Mouse (Mus musculus) MEL (cell line): Measurements from ENCODE around the gene Dgcr2. TPM values are rescaled to one million over a fixed set of nuclear protein-coding genes. Genes with fewer than 3 reads are reported as not detected.

Experiments used
- DNase-seq: peaks from one replicate; pipeline ENCODE4 v3.0.0; 2011; ENCODE audit warnings: low read depth, low spot score
- H3K27ac ChIP-seq: 2 replicates; pipeline ENCODE4 v1.5.1; 2012; ENCODE audit warnings: low read depth, mild to moderate bottlenecking, control low read depth, low read length, moderate library complexity; ENCODE audit not compliant: control insufficient read depth
- H3K27me3 ChIP-seq, 2 experiments: fragments of 150-350 bp in 1 of 2; sonication (generic) in 1 of 2; 2 replicates each; pipeline ENCODE4 v1.6.1; 2012; ENCODE audit warnings: low read length in 2 of 2, mild to moderate bottlenecking in 2 of 2, improper control_type of control experiment in 1 of 2, moderate library complexity in 1 of 2; ENCODE audit not compliant: insufficient read depth in 2 of 2, control insufficient read depth in 1 of 2
- H3K36me3 ChIP-seq, 2 experiments: 2 replicates each; pipeline ENCODE4 v1.6.1; 2012 to 2014; ENCODE audit warnings: low read length in 2 of 2, improper control_type of control experiment in 1 of 2, inconsistent platforms in 1 of 2, mild to moderate bottlenecking in 1 of 2; ENCODE audit not compliant: insufficient read depth in 2 of 2, control insufficient read depth in 1 of 2
- H3K4me1 ChIP-seq, 2 experiments: fragments of 150-350 bp in 1 of 2; sonication (generic) in 1 of 2; 2 replicates each; pipeline ENCODE4 v1.6.1; 2012; ENCODE audit warnings: low read length in 2 of 2, improper control_type of control experiment in 1 of 2, mild to moderate bottlenecking in 1 of 2; ENCODE audit not compliant: insufficient read depth in 2 of 2, control insufficient read depth in 1 of 2
- H3K4me3 ChIP-seq, 2 experiments: fragments of 150-350 bp in 1 of 2; sonication (generic) in 1 of 2; 2 replicates each; pipeline ENCODE4 v1.5.1; 2012; ENCODE audit warnings: low read depth in 2 of 2, low read length in 2 of 2, mild to moderate bottlenecking in 2 of 2, moderate library complexity in 2 of 2, control low read depth in 1 of 2, improper control_type of control experiment in 1 of 2; ENCODE audit not compliant: control insufficient read depth in 1 of 2, insufficient read depth in 1 of 2
- H3K79me2 ChIP-seq: 2 replicates; pipeline ENCODE4 v1.6.1; 2012; ENCODE audit warnings: mild to moderate bottlenecking, low read length, moderate library complexity; ENCODE audit not compliant: control insufficient read depth, poor library complexity, insufficient read depth
- H3K9ac ChIP-seq: 2 replicates; pipeline ENCODE4 v1.6.1; 2012; ENCODE audit warnings: low read depth, mild to moderate bottlenecking, control low read depth, low read length, moderate library complexity; ENCODE audit not compliant: control insufficient read depth, poor library complexity, severe bottlenecking
- H3K9me3 ChIP-seq: fragments of 150-350 bp; sonication (generic); replicated peaks from 2 replicates; pipeline ENCODE4 v1.6.1; 2012; ENCODE audit warnings: mild to moderate bottlenecking, low read length, improper control_type of control experiment, moderate library complexity; ENCODE audit not compliant: insufficient read depth
- BHLHE40 ChIP-seq: IDR thresholded peaks from 2 replicates; pipeline ENCODE4 v1.6.1; 2012; ENCODE audit warnings: low read depth, mild to moderate bottlenecking, inconsistent platforms, low read length, improper control_type of control experiment, borderline replicate concordance
- CHD1 ChIP-seq: IDR thresholded peaks from 2 replicates; pipeline ENCODE4 v1.6.1; 2012; ENCODE audit warnings: low read depth, mild to moderate bottlenecking, inconsistent platforms, low read length, improper control_type of control experiment
- CTCF ChIP-seq, 3 experiments: IDR thresholded peaks in 2 of 3; conservative IDR thresholded peaks in 1 of 3; 2 replicates each; pipeline ENCODE4 v1.5.1; 2011 to 2012; ENCODE audit warnings: low read length in 3 of 3, low read depth in 2 of 3, mild to moderate bottlenecking in 2 of 3, improper control_type of control experiment in 1 of 3, inconsistent platforms in 1 of 3, mixed read lengths in 1 of 3, moderate library complexity in 1 of 3; ENCODE audit not compliant: control insufficient read depth in 1 of 3, insufficient read depth in 1 of 3, poor library complexity in 1 of 3, severe bottlenecking in 1 of 3
- E2F4 ChIP-seq: IDR thresholded peaks from 2 replicates; pipeline ENCODE4 v1.6.1; 2011; ENCODE audit warnings: low read depth, low read length, improper control_type of control experiment, borderline replicate concordance
- ELF1 ChIP-seq: IDR thresholded peaks from 2 replicates; pipeline ENCODE4 v1.6.1; 2014; ENCODE audit warnings: low read depth, mild to moderate bottlenecking, inconsistent platforms, low read length, improper control_type of control experiment, moderate library complexity
- EP300 ChIP-seq, 2 experiments: IDR thresholded peaks; 2 replicates each; pipeline ENCODE4 v1.6.1; 2011; ENCODE audit warnings: improper control_type of control experiment in 2 of 2, low read length in 2 of 2, low read depth in 1 of 2, mild to moderate bottlenecking in 1 of 2
- ETS1 ChIP-seq: IDR thresholded peaks from 2 replicates; pipeline ENCODE4 v1.6.1; 2012; ENCODE audit warnings: low read depth, mild to moderate bottlenecking, inconsistent platforms, low read length, improper control_type of control experiment, moderate library complexity
- GABPA ChIP-seq: IDR thresholded peaks from 2 replicates; pipeline ENCODE4 v1.6.1; 2012; ENCODE audit warnings: low read depth, mild to moderate bottlenecking, inconsistent platforms, low read length, improper control_type of control experiment, moderate library complexity
- GATA1 ChIP-seq: IDR thresholded peaks from 2 replicates; pipeline ENCODE4 v1.6.1; 2011; ENCODE audit warnings: low read depth, low read length, improper control_type of control experiment
- HCFC1 ChIP-seq: IDR thresholded peaks from 2 replicates; pipeline ENCODE4 v1.6.1; 2012; ENCODE audit warnings: low read depth, mild to moderate bottlenecking, inconsistent platforms, low read length, improper control_type of control experiment, moderate library complexity
- KAT2A ChIP-seq: conservative IDR thresholded peaks from 2 replicates; pipeline ENCODE4 v1.6.1; 2012; ENCODE audit warnings: low read depth, low read length, improper control_type of control experiment, inconsistent platforms
- MAFK ChIP-seq: IDR thresholded peaks from 2 replicates; pipeline ENCODE4 v1.6.1; 2011; ENCODE audit warnings: low read depth, mild to moderate bottlenecking, low read length, improper control_type of control experiment, borderline replicate concordance
- MAX ChIP-seq: IDR thresholded peaks from 2 replicates; pipeline ENCODE4 v1.6.1; 2011; ENCODE audit warnings: low read length, improper control_type of control experiment
- MAZ ChIP-seq: IDR thresholded peaks from 2 replicates; pipeline ENCODE4 v1.6.1; 2012; ENCODE audit warnings: low read depth, mild to moderate bottlenecking, inconsistent platforms, low read length, improper control_type of control experiment
- MXI1 ChIP-seq: IDR thresholded peaks from 2 replicates; pipeline ENCODE4 v1.6.1; 2011; ENCODE audit warnings: mild to moderate bottlenecking, low read depth, low read length, improper control_type of control experiment
- MYB ChIP-seq: IDR thresholded peaks from 2 replicates; pipeline ENCODE4 v1.6.1; 2011; ENCODE audit warnings: mild to moderate bottlenecking, low read depth, low read length, improper control_type of control experiment
- MYC ChIP-seq: IDR thresholded peaks from 2 replicates; pipeline ENCODE4 v1.6.1; 2011; ENCODE audit warnings: low read depth, mild to moderate bottlenecking, low read length, improper control_type of control experiment, moderate library complexity
- NELFE ChIP-seq: IDR thresholded peaks from 2 replicates; pipeline ENCODE4 v1.6.1; 2011; ENCODE audit warnings: low read depth, low read length, improper control_type of control experiment
- NRF1 ChIP-seq: IDR thresholded peaks from 2 replicates; pipeline ENCODE4 v1.6.1; 2014; ENCODE audit warnings: low read depth, mild to moderate bottlenecking, inconsistent platforms, low read length, improper control_type of control experiment, moderate library complexity; ENCODE audit not compliant: poor library complexity, insufficient read depth, severe bottlenecking
- POLR2AphosphoS2 ChIP-seq: IDR thresholded peaks from 2 replicates; pipeline ENCODE4 v1.6.1; 2011; ENCODE audit warnings: low read length, improper control_type of control experiment
- RAD21 ChIP-seq: IDR thresholded peaks from 2 replicates; pipeline ENCODE4 v1.6.1; 2011; ENCODE audit warnings: mild to moderate bottlenecking, low read depth, low read length, improper control_type of control experiment
- SIN3A ChIP-seq: IDR thresholded peaks from 2 replicates; pipeline ENCODE4 v1.6.1; 2012; ENCODE audit warnings: low read length, improper control_type of control experiment, inconsistent platforms
- SMC3 ChIP-seq: IDR thresholded peaks from 2 replicates; pipeline ENCODE4 v1.6.1; 2011; ENCODE audit warnings: low read depth, low read length, improper control_type of control experiment
- TAL1 ChIP-seq: IDR thresholded peaks from 2 replicates; pipeline ENCODE4 v1.6.1; 2012; ENCODE audit warnings: mild to moderate bottlenecking, inconsistent platforms, low read length, moderate library complexity, mixed read lengths
- TBP ChIP-seq: IDR thresholded peaks from 2 replicates; pipeline ENCODE4 v1.8.0; 2011; ENCODE audit warnings: low read depth, low read length, improper control_type of control experiment
- UBTF ChIP-seq: IDR thresholded peaks from 2 replicates; pipeline ENCODE4 v1.6.1; 2012; ENCODE audit warnings: low read depth, mild to moderate bottlenecking, inconsistent platforms, low read length, improper control_type of control experiment, moderate library complexity, borderline replicate concordance; ENCODE audit not compliant: insufficient read depth
- USF1 ChIP-seq: IDR thresholded peaks from 2 replicates; pipeline ENCODE4 v1.6.1; 2014; ENCODE audit warnings: low read depth, mild to moderate bottlenecking, inconsistent platforms, low read length, improper control_type of control experiment, moderate library complexity
- USF2 ChIP-seq, 2 experiments: IDR thresholded peaks; 2 replicates each; pipeline ENCODE4 v1.6.1; 2011 to 2012; ENCODE audit warnings: improper control_type of control experiment in 2 of 2, low read length in 2 of 2, borderline replicate concordance in 1 of 2, inconsistent platforms in 1 of 2, low read depth in 1 of 2, mild to moderate bottlenecking in 1 of 2; ENCODE audit not compliant: insufficient read depth in 1 of 2
- ZC3H11A ChIP-seq: IDR thresholded peaks from 2 replicates; pipeline ENCODE4 v1.6.1; 2012; ENCODE audit warnings: low read depth, mild to moderate bottlenecking, inconsistent platforms, low read length, improper control_type of control experiment
- ZMIZ1 ChIP-seq: IDR thresholded peaks from 2 replicates; pipeline ENCODE4 v1.6.1; 2012; ENCODE audit warnings: low read depth, mild to moderate bottlenecking, inconsistent platforms, low read length, improper control_type of control experiment, moderate library complexity
- ZNF384 ChIP-seq: IDR thresholded peaks from 2 replicates; pipeline ENCODE4 v1.6.1; 2012; ENCODE audit warnings: low read depth, mild to moderate bottlenecking, inconsistent platforms, low read length, improper control_type of control experiment
- polyA plus RNA-seq, 2 experiments: library from polyadenylated mRNA; stranded (reverse) in 1 of 2; unstranded in 1 of 2; fragments of >175 nt in 1 of 2; fragments of >200 nt in 1 of 2; gene quantifications; 2 replicates each; pipeline versions ENCODE4 v1.2.1 to v1.2.4; 2012; ENCODE audit warnings: low replicate concordance in 2 of 2, low read depth in 1 of 2; ENCODE audit not compliant: insufficient read length in 2 of 2, insufficient read depth in 1 of 2, missing spikeins in 1 of 2
- total RNA-seq: library from RNA; depleted of rRNA; stranded (reverse); fragments of 300-350 nt; gene quantifications from 2 replicates; pipeline ENCODE4 v1.2.3, GENCODE M21; 2012

Dgcr2 gene
- total and polyA plus RNA-seq, 3 experiments, result 37.1 to 53.7 TPM; not detected in 1

DNA sequence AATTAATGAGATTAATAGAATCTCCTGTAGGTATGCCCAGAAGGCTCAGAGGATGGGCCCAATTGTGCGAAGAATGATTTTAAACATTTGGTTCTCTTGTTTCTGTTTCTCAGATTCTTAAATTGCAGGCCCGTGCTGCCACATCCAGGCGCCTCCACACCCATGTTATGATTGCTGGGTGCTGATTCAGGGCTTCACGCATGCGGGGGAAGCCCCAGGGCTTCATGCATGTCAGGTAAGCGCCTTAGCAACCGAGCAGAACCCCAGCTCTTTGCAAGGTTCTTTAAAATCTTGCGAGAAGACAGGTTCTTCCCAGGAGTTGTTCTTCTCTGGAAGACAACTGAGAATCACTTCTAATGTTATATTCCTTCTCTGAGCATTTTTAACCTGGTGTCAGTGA, 45.1 kb upstream of the Dgcr2 start:
- no peaks in the 10 kb centered on the region for H3K27me3 ChIP-seq
- no peak overlapping the region for H3K9ac ChIP-seq
- H3K4me1 ChIP-seq, result peaks cover 2 to 3% of the 10 kb centered on the region in 2 experiments
- H3K27ac ChIP-seq, result no peak overlapping the region
- H3K4me3 ChIP-seq, result no peak overlapping the region
- peaks cover 0 to 1% of the 10 kb centered on the region in 2 experiments; a peak in 2 of 4 replicates for H3K36me3 ChIP-seq
- no peaks in the 10 kb centered on the region for H3K9me3 ChIP-seq
- H3K79me2 ChIP-seq, result no peaks in the 10 kb centered on the region
- no peak for TF ChIP-seq MAFK
- no peak for TF ChIP-seq USF2 (IDR thresholded peaks at IDR 0.05; ENCODE audit: borderline replicate concordance in 1 of 2, insufficient read depth in 1 of 2, low read depth in 1 of 2, low read length in 2 of 2)
- no peak for TF ChIP-seq EP300 (IDR thresholded peaks at IDR 0.05; ENCODE audit: low read depth in 1 of 2, low read length in 2 of 2)
- TF ChIP-seq HCFC1, result no peak
- TF ChIP-seq KAT2A, result no peak
- TF ChIP-seq ZMIZ1, result no peak
- no peak for TF ChIP-seq MAX
- no peak for TF ChIP-seq BHLHE40
- no peak for DNase-seq

DNA sequence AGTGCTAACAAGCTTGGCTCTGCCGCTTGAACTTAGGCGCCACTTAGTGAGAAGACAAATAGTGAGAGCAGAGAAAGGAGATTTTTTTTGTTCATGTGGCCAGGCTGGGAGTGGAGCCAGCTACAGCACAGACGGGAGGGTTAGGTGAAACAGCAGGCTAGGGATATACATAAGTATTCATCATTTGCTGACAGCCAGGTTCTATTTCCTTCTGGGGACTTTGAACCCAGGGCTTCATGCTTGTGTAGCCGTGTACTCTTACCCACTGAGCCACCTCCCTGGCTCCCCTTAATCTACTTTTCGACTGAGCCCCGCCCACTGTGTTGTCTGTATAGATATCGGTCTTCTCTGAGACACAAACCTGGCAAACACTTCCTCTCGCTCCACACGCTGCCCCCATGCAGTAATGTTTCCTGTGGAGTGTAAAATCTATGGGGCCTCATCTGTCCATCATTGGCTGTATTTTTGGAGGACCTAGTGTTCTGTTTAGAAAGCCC, 40.9 kb upstream of the Dgcr2 start:
- Histone ChIP-seq H3K79me2 (no peaks in the 10 kb centered on the region), H3K4me3 (peak overlapping the region; percentile 37 to 43), H3K9me3 (no peaks in the 10 kb centered on the region), H3K27me3 (no peaks in the 10 kb centered on the region), H3K9ac (peak overlapping the region; percentile 61), H3K27ac (peak overlapping the region; percentile 87), H3K4me1 (peaks cover 16 to 23% of the 10 kb centered on the region in 2 experiments), H3K36me3 (peaks cover 0 to 16% of the 10 kb centered on the region in 2 experiments; a peak in 2 of 4 replicates)
- DNase-seq, result peak; percentile 93
- TF ChIP-seq GATA1, result peak; percentile 51
- TF ChIP-seq RAD21, result no peak
- no peak for TF ChIP-seq E2F4
- no peak for TF ChIP-seq MAFK
- TF ChIP-seq ELF1, result 0 out of 2 replicates have a peak, but pooled peaks have one; percentile 25
- TF ChIP-seq MYC, result peak; percentile 71
- no peak for TF ChIP-seq TAL1
- TF ChIP-seq SMC3, result no peak
- TF ChIP-seq USF1, result no peak; the same call in 1 of the 2 replicates
- TF ChIP-seq SIN3A, result peak; percentile 56
- peak; percentile 78; the same call in 1 of the 2 replicates for TF ChIP-seq MAZ
- TF ChIP-seq NRF1, result no peak
- TF ChIP-seq CTCF (IDR thresholded peaks at IDR 0.05 in 2 of 3, conservative IDR thresholded peaks at IDR 0.05 in 1 of 3; ENCODE audit: control insufficient read depth in 1 of 3, insufficient read depth in 1 of 3, low read depth in 2 of 3, low read length in 3 of 3, poor library complexity in 1 of 3, severe bottlenecking in 1 of 3), result no peak
- no peak for TF ChIP-seq MYB
- TF ChIP-seq ZC3H11A, result no peak
- peak; percentile 62; the same call in 1 of the 2 replicates for TF ChIP-seq NELFE
- TF ChIP-seq CHD1, result peak; percentile 85; the same call in 1 of the 2 replicates
- TF ChIP-seq MXI1, result peak; percentile 36
- peak; percentile 91 for TF ChIP-seq TBP
- TF ChIP-seq ZNF384, result peak; percentile 26; the same call in 1 of the 2 replicates
- no peak for TF ChIP-seq BHLHE40
- TF ChIP-seq GABPA, result no peak
- peak; percentile 76; the same call in 1 of the 2 replicates for TF ChIP-seq POLR2AphosphoS2
- TF ChIP-seq ETS1, result peak; percentile 66; the same call in 1 of the 2 replicates
- no peak for TF ChIP-seq UBTF
